Mouse (Mus musculus): Measurements from ENCODE around the gene Gm4491. TPM values are rescaled to one million over a fixed set of nuclear protein-coding genes. Genes with fewer than 3 reads are reported as not detected.
A peak's percentile ranks its signal among the peaks of the same experiment; 100 is the strongest.
"Not testable (repeated sequence)": the region's sequence is repeated elsewhere in the genome, so short reads cannot be mapped to it uniquely, and the experiment has no call there.

The Gm4491 gene
- polyA plus RNA-seq, 1 experiment, result not detected

DNA sequence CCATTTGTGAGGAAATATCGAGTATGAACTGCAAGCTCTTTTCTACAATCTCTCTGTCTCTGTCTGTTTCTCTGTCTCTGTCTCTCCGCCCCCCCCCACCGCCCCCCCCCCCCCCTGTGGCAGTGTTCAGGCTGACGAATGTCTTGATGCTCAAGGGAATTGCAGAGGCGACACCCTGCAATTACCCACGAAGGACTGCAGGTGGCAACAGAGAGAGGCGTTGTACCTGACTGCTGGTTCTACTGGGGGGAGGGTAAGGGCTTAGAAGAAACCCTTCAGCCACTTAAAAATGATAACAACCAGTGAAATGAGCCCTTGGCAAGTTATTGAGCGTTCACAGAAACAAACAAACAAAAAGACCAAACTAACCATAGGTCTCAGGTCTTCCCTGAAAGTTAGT lies 22.7 kb downstream of the Gm4491 start:
- no peak overlapping the region for H3K4me3 ChIP-seq (replicated peaks; ENCODE audit: extremely low read depth, low read depth, low read length)
- WGBS, result 8% methylated on average over 8 of the region's 8 CpGs
- no peaks in the 10 kb centered on the region for H3K4me1 ChIP-seq (ENCODE audit: control insufficient read depth, insufficient read depth, low read length)
- DNase-seq, result peak; percentile 27
- TF ChIP-seq CTCF (IDR thresholded peaks at IDR 0.05; ENCODE audit: insufficient read depth, low read length) (peak; percentile 78), POLR2A (IDR thresholded peaks at IDR 0.05; ENCODE audit: borderline replicate concordance, extremely low read depth, low read depth, low read length) (no peak)

- H3K4me1 ChIP-seq (ENCODE audit: control insufficient read depth, insufficient read depth, low read length), result no peaks in the 10 kb centered on the region; the same call in 1 of the 2 replicates
- 48% methylated on average over 2 of the region's 2 CpGs for WGBS
- TF ChIP-seq CTCF (IDR thresholded peaks at IDR 0.05; ENCODE audit: insufficient read depth, low read length), result no peak
- no peak for TF ChIP-seq POLR2A (IDR thresholded peaks at IDR 0.05; ENCODE audit: borderline replicate concordance, extremely low read depth, low read depth, low read length)
- H3K4me3 ChIP-seq (replicated peaks; ENCODE audit: extremely low read depth, low read depth, low read length), result no peak overlapping the region
- DNase-seq, result no peak
These were observed 25.7 kb downstream of the Gm4491 start for GRCm38 (mm10) chr14:57090001-57090400.

DNA sequence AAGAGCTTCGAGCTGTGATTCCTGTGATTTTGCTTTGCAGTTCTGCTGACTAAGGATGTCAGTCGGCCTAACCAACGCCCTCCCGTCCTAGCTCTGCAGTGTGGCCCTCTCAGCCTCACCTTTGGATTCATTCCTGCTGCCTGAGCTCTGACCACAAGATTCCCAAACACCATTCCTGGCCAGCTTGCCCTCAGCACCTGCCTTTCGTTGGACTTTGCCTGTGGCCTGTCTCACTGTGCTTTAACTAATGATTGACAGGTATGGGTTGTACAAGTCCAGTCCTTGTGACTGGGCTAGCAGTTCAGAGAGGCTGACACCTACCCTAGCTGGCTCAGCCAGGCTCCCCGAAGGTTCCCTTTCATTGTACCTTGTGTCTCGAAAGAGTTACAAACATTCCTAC lies 26.6 kb downstream of the Gm4491 start:
- DNase-seq, result no peak
- H3K4me3 ChIP-seq (replicated peaks; ENCODE audit: extremely low read depth, low read depth, low read length), result no peak overlapping the region
- no peak for TF ChIP-seq CTCF (IDR thresholded peaks at IDR 0.05; ENCODE audit: insufficient read depth, low read length)
- TF ChIP-seq POLR2A (IDR thresholded peaks at IDR 0.05; ENCODE audit: borderline replicate concordance, extremely low read depth, low read depth, low read length), result no peak
- 83% methylated on average over 7 of the region's 7 CpGs for WGBS
- no peaks in the 10 kb centered on the region; the same call in 1 of the 2 replicates for H3K4me1 ChIP-seq (ENCODE audit: control insufficient read depth, insufficient read depth, low read length)

- WGBS, result 16% methylated on average over 11 of the region's 11 CpGs
These were observed 31.5 kb downstream of the Gm4491 start for GRCm38 (mm10) chr14:57084180-57084668.

DNA sequence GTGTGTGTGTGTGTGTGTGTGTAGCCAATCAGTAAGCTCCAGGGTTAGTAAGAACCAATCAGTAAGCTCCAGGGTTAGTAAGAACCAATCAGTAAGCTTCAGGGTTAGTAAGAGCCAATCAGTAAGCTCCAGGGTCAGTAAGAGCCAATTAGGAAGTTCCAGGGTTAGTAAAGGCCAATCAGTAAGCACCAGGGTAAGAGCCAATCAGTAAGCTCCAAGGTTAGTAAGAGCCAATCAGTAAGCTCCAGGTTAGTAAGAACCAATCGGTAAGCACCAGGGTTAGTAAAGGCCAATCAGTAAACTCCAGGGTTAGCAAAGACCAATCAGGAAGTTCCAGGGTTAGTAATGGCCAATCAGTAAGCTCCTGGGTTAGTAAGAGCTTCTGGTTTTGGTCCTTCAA lies 32.8 kb downstream of the Gm4491 start:
- DNase-seq, result no peak
- no peak for TF ChIP-seq POLR2A (IDR thresholded peaks at IDR 0.05; ENCODE audit: borderline replicate concordance, extremely low read depth, low read depth, low read length)
- no peak for TF ChIP-seq CTCF (IDR thresholded peaks at IDR 0.05; ENCODE audit: insufficient read depth, low read length)
- 100% methylated on average over 1 of the region's 1 CpGs for WGBS
- Histone ChIP-seq H3K4me1 (ENCODE audit: control insufficient read depth, insufficient read depth, low read length) (no peaks in the 10 kb centered on the region; the same call in 1 of the 2 replicates), H3K4me3 (replicated peaks; ENCODE audit: extremely low read depth, low read depth, low read length) (no peak overlapping the region)

More at GRCm38 (mm10) chr14:57084180-57084668, 31.5 kb downstream of the Gm4491 start:
- TF ChIP-seq CTCF (IDR thresholded peaks at IDR 0.05; ENCODE audit: insufficient read depth, low read length) (no peak), POLR2A (IDR thresholded peaks at IDR 0.05; ENCODE audit: borderline replicate concordance, extremely low read depth, low read depth, low read length) (no peak)
- Histone ChIP-seq H3K4me3 (replicated peaks; ENCODE audit: extremely low read depth, low read depth, low read length) (no peak overlapping the region), H3K4me1 (ENCODE audit: control insufficient read depth, insufficient read depth, low read length) (no peaks in the 10 kb centered on the region; the same call in 1 of the 2 replicates)
- peak; percentile 38 for DNase-seq

DNA sequence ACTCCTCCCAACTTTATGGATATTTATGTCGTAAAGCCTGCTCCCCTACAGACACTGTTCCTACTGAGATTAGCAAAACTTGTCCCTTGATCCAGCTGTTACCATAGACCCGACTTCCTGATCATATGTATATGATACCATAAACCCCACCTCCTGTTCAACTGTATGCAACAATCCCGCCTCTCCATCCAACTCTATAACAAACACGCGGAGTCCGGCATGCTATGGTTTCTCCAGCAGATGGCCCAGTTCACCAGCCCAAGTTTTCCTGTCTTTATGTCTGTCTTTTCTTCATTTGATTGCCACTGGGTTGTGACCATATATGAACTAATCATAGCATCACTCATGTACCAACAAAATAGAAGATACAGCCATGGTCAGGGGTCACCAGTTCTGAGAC lies 40.1 kb downstream of the Gm4491 start:
- DNase-seq, result no peak
- Histone ChIP-seq H3K4me3 (replicated peaks; ENCODE audit: extremely low read depth, low read depth, low read length) (no peak overlapping the region), H3K4me1 (ENCODE audit: control insufficient read depth, insufficient read depth, low read length) (no peaks in the 10 kb centered on the region)
- 0 out of 2 replicates have a peak, but pooled peaks have one; percentile 6 for TF ChIP-seq CTCF (IDR thresholded peaks at IDR 0.05; ENCODE audit: insufficient read depth, low read length)
- TF ChIP-seq POLR2A (IDR thresholded peaks at IDR 0.05; ENCODE audit: borderline replicate concordance, extremely low read depth, low read depth, low read length), result no peak
- 83% methylated on average over 6 of the region's 6 CpGs for WGBS

GRCm38 (mm10) chr14:57069906-57070305 lies 45.8 kb downstream of the Gm4491 start:
- 3% methylated on average over 2 of the region's 2 CpGs for WGBS
- peak; percentile 46 for DNase-seq
- H3K4me3 ChIP-seq (replicated peaks; ENCODE audit: extremely low read depth, low read depth, low read length); H3K4me1 ChIP-seq (ENCODE audit: control insufficient read depth, insufficient read depth, low read length): not testable (repeated sequence)
- TF ChIP-seq CTCF (IDR thresholded peaks at IDR 0.05; ENCODE audit: insufficient read depth, low read length), result peak; percentile 19; the same call in 1 of the 2 replicates

DNA sequence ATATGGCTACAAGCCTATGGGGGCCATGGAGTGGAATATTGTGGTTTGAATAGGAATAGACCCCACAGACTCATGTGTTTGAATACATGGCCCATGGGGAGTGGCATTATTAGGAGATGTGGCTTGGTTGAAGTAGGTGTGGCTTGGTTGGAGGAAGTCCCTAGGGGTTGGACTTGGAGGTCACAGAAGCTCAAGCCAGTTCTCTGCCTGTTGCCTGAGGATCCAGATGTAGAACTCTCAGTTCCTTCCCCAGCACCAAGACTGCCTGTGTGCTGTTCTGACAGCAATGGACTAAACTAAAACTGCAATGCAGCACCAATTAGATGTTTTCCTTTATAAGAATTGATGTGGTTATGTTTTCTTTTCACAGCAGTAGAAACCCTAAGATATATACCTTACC lies 49.6 kb downstream of the Gm4491 start:
- no peak for TF ChIP-seq CTCF (IDR thresholded peaks at IDR 0.05; ENCODE audit: insufficient read depth, low read length)
- no peak for TF ChIP-seq POLR2A (IDR thresholded peaks at IDR 0.05; ENCODE audit: borderline replicate concordance, extremely low read depth, low read depth, low read length)
- H3K4me3 ChIP-seq (replicated peaks; ENCODE audit: extremely low read depth, low read depth, low read length), result no peak overlapping the region
- H3K4me1 ChIP-seq (ENCODE audit: control insufficient read depth, insufficient read depth, low read length), result no peaks in the 10 kb centered on the region
- DNase-seq, result no peak

Other genes with a start within 250 kb of the Gm4491 start
- gene Zmym2, start 229.2 kb downstream of the Gm4491 start, polyA plus RNA-seq (2012; rRNA removed), result 5.6 and 11.0 TPM in 2 replicates
- 0.24 and 0.97 TPM in 2 replicates for gene Gja3, start 57.8 kb downstream of the Gm4491 start, polyA plus RNA-seq (2012; rRNA removed)
- gene Gjb2, start 11.2 kb downstream of the Gm4491 start, polyA plus RNA-seq (2012; rRNA removed), result 1.7 and 18.7 TPM in 2 replicates
- 5.2 and 15.0 TPM in 2 replicates for gene Gjb6, start 17.7 kb upstream of the Gm4491 start, polyA plus RNA-seq (2012; rRNA removed)

Measured in lung, adult 2 months (tissue).